ENCODE assay signal across 8 mouse cellular contexts in genomic region chr4:116143317-116143811, GRCm38 (mm10). TPM values are rescaled to one million over a fixed set of nuclear protein-coding genes. Genes with fewer than 3 reads are reported as not detected.
DNase-seq lines count a peak whose midpoint lies in the region; ATAC-seq and TF ChIP-seq lines count a peak whose summit lies in the region.

No protein-coding gene starts in this region.

- H3K4me1 ChIP-seq in heart, embryonic 13.5 days, result peaks cover 27% of the 10 kb centered on the region
- H3K4me1 ChIP-seq in kidney, postnatal 0 days (replicated peaks; ENCODE audit: insufficient read depth, low read length), result no peaks in the 10 kb centered on the region

- peak overlapping the region; percentile 81 for H3K4me3 ChIP-seq in heart, embryonic 13.5 days
- H3K4me3 ChIP-seq in kidney, postnatal 0 days (replicated peaks; ENCODE audit: low read depth, low read length), result peak overlapping the region; percentile 76

- 15% methylated on average over 7 of the region's 7 CpGs for WGBS in heart, embryonic 13.5 days
- WGBS in kidney, postnatal 0 days, result 9% methylated on average over 7 of the region's 7 CpGs

- DNase-seq in heart, adult 11 months, result peak; percentile 94
- no peak for DNase-seq in heart, postnatal 25 days (ENCODE audit: low spot score)
- no peak for DNase-seq in kidney, postnatal 0 days (ENCODE audit: low spot score)
- no peak for DNase-seq in layer of hippocampus, adult 11-12 months (ENCODE audit: low spot score)

- no peak for TF ChIP-seq CTCF in kidney, postnatal 0 days (IDR thresholded peaks at IDR 0.05; ENCODE audit: low read depth)

- peaks cover 15% of the 10 kb centered on the region for H3K27me3 ChIP-seq in heart, embryonic 13.5 days (replicated peaks)
- H3K27me3 ChIP-seq in kidney, postnatal 0 days (ENCODE audit: insufficient read depth, low read length), result no peaks in the 10 kb centered on the region

- H3K36me3 ChIP-seq in heart, embryonic 13.5 days, result no peaks in the 10 kb centered on the region
- no peaks in the 10 kb centered on the region for H3K36me3 ChIP-seq in kidney, postnatal 0 days (ENCODE audit: insufficient read depth, low read length)

- peak; percentile 43; the same call in 1 of the 2 replicates for ATAC-seq in common myeloid progenitor, adult 5-6 weeks (replicated peaks; ENCODE audit: low read depth, poor library complexity, severe bottlenecking)
- no peak for ATAC-seq in heart, embryonic 13.5 days (ENCODE audit: extremely low read depth, insufficient number of reproducible peaks, low FRiP score, low TSS enrichment)
- ATAC-seq in kidney, postnatal 0 days (replicated peaks; ENCODE audit: low FRiP score, low read depth), result peak; percentile 25; the same call in 1 of the 2 replicates
- 0 out of 2 replicates have a peak, but pooled peaks have one; percentile 27 for ATAC-seq in megakaryocyte progenitor cell, adult 5-6 weeks (replicated peaks; ENCODE audit: poor library complexity)
- ATAC-seq in erythroid progenitor cell, adult 5-6 weeks (replicated peaks; ENCODE audit: low FRiP score, poor library complexity, severe bottlenecking), result no peak; the same call in 1 of the 2 replicates

- no peaks in the 10 kb centered on the region for H3K9me3 ChIP-seq in heart, embryonic 13.5 days
- H3K9me3 ChIP-seq in kidney, postnatal 0 days (replicated peaks; ENCODE audit: low read length), result no peaks in the 10 kb centered on the region

- intact Hi-C loops in heart, postnatal 25 days (cut with DNase I), result no loop called here

- H3K27ac ChIP-seq in heart, embryonic 13.5 days (replicated peaks), result no peak overlapping the region
- H3K27ac ChIP-seq in kidney, postnatal 0 days, result peak overlapping the region; percentile 42; the same call in 1 of the 2 replicates

- H3K4me2 ChIP-seq in heart, embryonic 13.5 days, result peak overlapping the region; percentile 93
- peak overlapping the region; percentile 89 for H3K4me2 ChIP-seq in kidney, postnatal 0 days (ENCODE audit: low read length)

- H3K9ac ChIP-seq in heart, embryonic 13.5 days, result peak overlapping the region; percentile 85
- H3K9ac ChIP-seq in kidney, postnatal 0 days (ENCODE audit: low read depth, low read length), result peak overlapping the region; percentile 71; the same call in 1 of the 2 replicates

RNA-seq across cellular contexts. Expression of gene Lurap1, which starts 7.8 kb away (rescaled TPM):
- total RNA-seq in heart, postnatal 25 days (2021), result 1 to 10 TPM; 3.3 to 3.9 TPM
- 0.09 and 0.15 TPM in 2 replicates for total RNA-seq in common myeloid progenitor, adult 5-6 weeks (2017)
- 1.8 and 2.1 TPM in 2 replicates for polyA plus RNA-seq in heart, embryonic 13.5 days (2015; fragmentation: Nextera tagmentation; extraction: Ambion mirVana)
- 4.5 and 4.9 TPM in 2 replicates for polyA plus RNA-seq in kidney, postnatal 0 days (2015; fragmentation: Nextera tagmentation; extraction: Ambion mirVana)
- not detected in 2 replicates for total RNA-seq in megakaryocyte progenitor cell, adult 5-6 weeks (2015)
- total RNA-seq in megakaryocyte progenitor cell, adult 5-6 weeks (2017), result 0.10 TPM in 1 of 2 replicates, not detected in the other
- total RNA-seq in erythroid progenitor cell, adult 5-6 weeks (2015; ENCODE audit: low replicate concordance), result not detected in 2 replicates
- total RNA-seq in erythroid progenitor cell, adult 5-6 weeks (2017; ENCODE audit: low replicate concordance), result not detected in 2 replicates

RNA-seq across cellular contexts. Expression of gene Pomgnt1, which starts 19.7 kb away (rescaled TPM):
- total RNA-seq in heart, postnatal 25 days (2021), result 10 to 100 TPM; 61.8 to 62.7 TPM
- 14.2 and 15.9 TPM in 2 replicates for total RNA-seq in common myeloid progenitor, adult 5-6 weeks (2017)
- 56.9 and 61.5 TPM in 2 replicates for polyA plus RNA-seq in heart, embryonic 13.5 days (2015; fragmentation: Nextera tagmentation; extraction: Ambion mirVana)
- 52.2 and 55.9 TPM in 2 replicates for polyA plus RNA-seq in kidney, postnatal 0 days (2015; fragmentation: Nextera tagmentation; extraction: Ambion mirVana)
- total RNA-seq in megakaryocyte progenitor cell, adult 5-6 weeks (2015), result 8.2 and 13.1 TPM in 2 replicates
- total RNA-seq in megakaryocyte progenitor cell, adult 5-6 weeks (2017), result 12.5 and 16.9 TPM in 2 replicates
- 1.4 TPM in 1 of 2 replicates, not detected in the other for total RNA-seq in erythroid progenitor cell, adult 5-6 weeks (2015; ENCODE audit: low replicate concordance)
- 1.0 and 2.6 TPM in 2 replicates for total RNA-seq in erythroid progenitor cell, adult 5-6 weeks (2017; ENCODE audit: low replicate concordance)

RNA-seq across cellular contexts. Expression of gene Rad54l, which starts 19.9 kb away (rescaled TPM):
- under 1 TPM; 0.29 to 0.53 TPM for total RNA-seq in heart, postnatal 25 days (2021)
- 24.1 and 28.7 TPM in 2 replicates for total RNA-seq in common myeloid progenitor, adult 5-6 weeks (2017)
- 20.9 and 21.5 TPM in 2 replicates for polyA plus RNA-seq in heart, embryonic 13.5 days (2015; fragmentation: Nextera tagmentation; extraction: Ambion mirVana)
- polyA plus RNA-seq in kidney, postnatal 0 days (2015; fragmentation: Nextera tagmentation; extraction: Ambion mirVana), result 10.4 and 13.5 TPM in 2 replicates
- 23.4 and 26.0 TPM in 2 replicates for total RNA-seq in megakaryocyte progenitor cell, adult 5-6 weeks (2015)
- total RNA-seq in megakaryocyte progenitor cell, adult 5-6 weeks (2017), result 27.2 and 33.9 TPM in 2 replicates
- total RNA-seq in erythroid progenitor cell, adult 5-6 weeks (2015; ENCODE audit: low replicate concordance), result 40.2 and 41.8 TPM in 2 replicates
- 25.8 and 51.3 TPM in 2 replicates for total RNA-seq in erythroid progenitor cell, adult 5-6 weeks (2017; ENCODE audit: low replicate concordance)

RNA-seq across cellular contexts. Expression of gene Tspan1, which starts 24.0 kb away (rescaled TPM):
- not detected for total RNA-seq in heart, postnatal 25 days (2021)
- total RNA-seq in common myeloid progenitor, adult 5-6 weeks (2017), result not detected in 2 replicates
- 0.22 and 0.45 TPM in 2 replicates for polyA plus RNA-seq in heart, embryonic 13.5 days (2015; fragmentation: Nextera tagmentation; extraction: Ambion mirVana)
- 16.5 and 20.0 TPM in 2 replicates for polyA plus RNA-seq in kidney, postnatal 0 days (2015; fragmentation: Nextera tagmentation; extraction: Ambion mirVana)
- not detected in 2 replicates for total RNA-seq in megakaryocyte progenitor cell, adult 5-6 weeks (2015)
- 0.07 TPM in 1 of 2 replicates, not detected in the other for total RNA-seq in megakaryocyte progenitor cell, adult 5-6 weeks (2017)
- not detected in 2 replicates for total RNA-seq in erythroid progenitor cell, adult 5-6 weeks (2015; ENCODE audit: low replicate concordance)
- not detected in 2 replicates for total RNA-seq in erythroid progenitor cell, adult 5-6 weeks (2017; ENCODE audit: low replicate concordance)

RNA-seq across cellular contexts. Expression of gene 1700042G07Rik, which starts 29.8 kb away (rescaled TPM):
- total RNA-seq in heart, postnatal 25 days (2021), result not detected
- total RNA-seq in common myeloid progenitor, adult 5-6 weeks (2017), result not detected in 2 replicates
- not detected in 2 replicates for polyA plus RNA-seq in heart, embryonic 13.5 days (2015; fragmentation: Nextera tagmentation; extraction: Ambion mirVana)
- polyA plus RNA-seq in kidney, postnatal 0 days (2015; fragmentation: Nextera tagmentation; extraction: Ambion mirVana), result not detected in 2 replicates
- not detected in 2 replicates for total RNA-seq in megakaryocyte progenitor cell, adult 5-6 weeks (2015)
- not detected in 2 replicates for total RNA-seq in megakaryocyte progenitor cell, adult 5-6 weeks (2017)
- total RNA-seq in erythroid progenitor cell, adult 5-6 weeks (2015; ENCODE audit: low replicate concordance), result not detected in 2 replicates
- not detected in 2 replicates for total RNA-seq in erythroid progenitor cell, adult 5-6 weeks (2017; ENCODE audit: low replicate concordance)

Comparison
In these comparisons a context has a peak if more than half of its experiments do, and no peak if none do; other contexts are left out.
1. ATAC-seq: peak in common myeloid progenitor, adult 5-6 weeks (single experiment), kidney, postnatal 0 days (single experiment) and megakaryocyte progenitor cell, adult 5-6 weeks (single experiment); none in heart, embryonic 13.5 days (single experiment) and erythroid progenitor cell, adult 5-6 weeks (single experiment).
2. RNA of gene Rad54l, which starts 19.9 kb away (total RNA-seq): 25.8 to 51.3 TPM in erythroid progenitor cell, adult 5-6 weeks, 24.1 to 28.7 TPM in common myeloid progenitor, adult 5-6 weeks and 23.4 to 33.9 TPM in megakaryocyte progenitor cell, adult 5-6 weeks; 0.29 to 0.53 TPM in heart, postnatal 25 days; every median in the first group is over 10 times any median in the second.